Mouse (Mus musculus) right cerebral cortex, postnatal 14 days (tissue): ENCODE results near the gene Amd1.

Experiments used
- DNase-seq: peaks from one replicate; pipeline ENCODE4 v3.0.0; 2022

The Amd1 gene

GRCm38 (mm10) chr10:40301181-40302075, 558 bp downstream of the Amd1 start:
- DNase-seq, result peak; percentile 37

- peak; percentile 84 for DNase-seq
Measured at GRCm38 (mm10) chr10:40300648-40301171, 1.3 kb downstream of the Amd1 start.

GRCm38 (mm10) chr10:40292640-40293039, 9.3 kb downstream of the Amd1 start:
- DNase-seq, result no peak

- DNase-seq, result no peak
Measured at GRCm38 (mm10) chr10:40286767-40287166, 15.2 kb downstream of the Amd1 start.

- no peak for DNase-seq
Measured at GRCm38 (mm10) chr10:40285571-40285970, 16.4 kb downstream of the Amd1 start.

- no peak for DNase-seq
Measured at GRCm38 (mm10) chr10:40284997-40285396, 17.0 kb downstream of the Amd1 start.

GRCm38 (mm10) chr10:40284179-40284831, 17.7 kb downstream of the Amd1 start:
- peak; percentile 13 for DNase-seq

- DNase-seq, result no peak
Measured at GRCm38 (mm10) chr10:40283636-40284035, 18.4 kb downstream of the Amd1 start.

- no peak for DNase-seq
Measured at GRCm38 (mm10) chr10:40281565-40281964, 20.4 kb downstream of the Amd1 start.

GRCm38 (mm10) chr10:40278317-40278716, 23.7 kb downstream of the Amd1 start:
- DNase-seq, result no peak

GRCm38 (mm10) chr10:40275991-40276390, 26.0 kb downstream of the Amd1 start:
- no peak for DNase-seq

GRCm38 (mm10) chr10:40273938-40274337, 28.0 kb downstream of the Amd1 start:
- no peak for DNase-seq

- DNase-seq, result no peak
Measured at GRCm38 (mm10) chr10:40271216-40271615, 30.8 kb downstream of the Amd1 start.

- no peak for DNase-seq
Measured at GRCm38 (mm10) chr10:40264920-40265319, 37.1 kb downstream of the Amd1 start.

GRCm38 (mm10) chr10:40263691-40264090, 38.3 kb downstream of the Amd1 start:
- no peak for DNase-seq

GRCm38 (mm10) chr10:40262200-40262599, 39.8 kb downstream of the Amd1 start:
- DNase-seq, result no peak

GRCm38 (mm10) chr10:40260305-40260704, 41.7 kb downstream of the Amd1 start:
- DNase-seq, result no peak

GRCm38 (mm10) chr10:40259542-40259941, 42.4 kb downstream of the Amd1 start:
- no peak for DNase-seq

- no peak for DNase-seq
Measured at GRCm38 (mm10) chr10:40258976-40259375, 43.0 kb downstream of the Amd1 start.

- peak; percentile 49 for DNase-seq
Measured at GRCm38 (mm10) chr10:40258401-40258966, 43.5 kb downstream of the Amd1 start.

GRCm38 (mm10) chr10:40257414-40258255, 44.4 kb downstream of the Amd1 start, which contains the start of gene Gtf3c6:
Gene Gtf3c6 (minus strand): TSS chr10:40258108.
- DNase-seq, result peak; percentile 95

- peak; percentile 17 for DNase-seq
Measured at GRCm38 (mm10) chr10:40256716-40257115, 45.3 kb downstream of the Amd1 start.
